Mouse (Mus musculus): Measurements from ENCODE around the gene Popdc3. TPM values are rescaled to one million over a fixed set of nuclear protein-coding genes. Genes with fewer than 3 reads are reported as not detected.

The Popdc3 gene
- polyA plus RNA-seq, 1 experiment from 2014 or later = 15.5 TPM

- 81% methylated on average over 5 of the region's 5 CpGs for WGBS (ENCODE audit: insufficient replicate concordance)
- no peaks in the 10 kb centered on the region for H3K9me3 ChIP-seq (replicated peaks; ENCODE audit: control insufficient read depth, low read length)
- H3K4me1 ChIP-seq (ENCODE audit: control insufficient read depth, insufficient read depth, low read length) = no peaks in the 10 kb centered on the region; the same call in 1 of the 2 replicates
- no peaks in the 10 kb centered on the region for H3K36me3 ChIP-seq (ENCODE audit: control insufficient read depth, insufficient read depth, low read length)
- no peak overlapping the region for H3K9ac ChIP-seq (ENCODE audit: low read depth, low read length)
- no peaks in the 10 kb centered on the region for H3K27me3 ChIP-seq (ENCODE audit: control insufficient read depth, insufficient read depth, low read length)
- no peak overlapping the region for H3K4me3 ChIP-seq (ENCODE audit: low read depth, low read length)
- ATAC-seq (replicated peaks; ENCODE audit: insufficient number of reproducible peaks, low FRiP score, low TSS enrichment) = no peak
- no peak overlapping the region for H3K4me2 ChIP-seq
- no peak overlapping the region for H3K27ac ChIP-seq (ENCODE audit: low read depth, low read length)
Measured at GRCm38 (mm10) chr10:45305173-45305572, 127.3 kb downstream of the Popdc3 start.

GRCm38 (mm10) chr10:45311129-45311528, 133.2 kb downstream of the Popdc3 start:
- H3K36me3 ChIP-seq (ENCODE audit: control insufficient read depth, insufficient read depth, low read length) = peaks cover under 1% of the 10 kb centered on the region
- no peaks in the 10 kb centered on the region for H3K9me3 ChIP-seq (replicated peaks; ENCODE audit: control insufficient read depth, low read length)
- H3K4me2 ChIP-seq = no peak overlapping the region
- H3K27ac ChIP-seq (ENCODE audit: low read depth, low read length) = no peak overlapping the region
- no peaks in the 10 kb centered on the region for H3K4me1 ChIP-seq (ENCODE audit: control insufficient read depth, insufficient read depth, low read length)
- no peaks in the 10 kb centered on the region for H3K27me3 ChIP-seq (ENCODE audit: control insufficient read depth, insufficient read depth, low read length)
- WGBS (ENCODE audit: insufficient replicate concordance) = 72% methylated on average over 5 of the region's 5 CpGs
- H3K4me3 ChIP-seq (ENCODE audit: low read depth, low read length) = no peak overlapping the region
- no peak for ATAC-seq (replicated peaks; ENCODE audit: insufficient number of reproducible peaks, low FRiP score, low TSS enrichment)
- H3K9ac ChIP-seq (ENCODE audit: low read depth, low read length) = no peak overlapping the region

GRCm38 (mm10) chr10:45311624-45312023, 133.7 kb downstream of the Popdc3 start:
- H3K9me3 ChIP-seq (replicated peaks; ENCODE audit: control insufficient read depth, low read length) = no peaks in the 10 kb centered on the region
- no peak overlapping the region for H3K4me2 ChIP-seq
- peaks cover 4% of the 10 kb centered on the region for H3K36me3 ChIP-seq (ENCODE audit: control insufficient read depth, insufficient read depth, low read length)
- 80% methylated on average over 7 of the region's 7 CpGs for WGBS (ENCODE audit: insufficient replicate concordance)
- no peak overlapping the region for H3K27ac ChIP-seq (ENCODE audit: low read depth, low read length)
- no peak for ATAC-seq (replicated peaks; ENCODE audit: insufficient number of reproducible peaks, low FRiP score, low TSS enrichment)
- no peaks in the 10 kb centered on the region for H3K27me3 ChIP-seq (ENCODE audit: control insufficient read depth, insufficient read depth, low read length)
- no peaks in the 10 kb centered on the region for H3K4me1 ChIP-seq (ENCODE audit: control insufficient read depth, insufficient read depth, low read length)
- H3K4me3 ChIP-seq (ENCODE audit: low read depth, low read length) = no peak overlapping the region
- no peak overlapping the region for H3K9ac ChIP-seq (ENCODE audit: low read depth, low read length)

- no peaks in the 10 kb centered on the region for H3K27me3 ChIP-seq (ENCODE audit: control insufficient read depth, insufficient read depth, low read length)
- ATAC-seq (replicated peaks; ENCODE audit: insufficient number of reproducible peaks, low FRiP score, low TSS enrichment) = no peak
- no peak overlapping the region for H3K27ac ChIP-seq (ENCODE audit: low read depth, low read length)
- no peaks in the 10 kb centered on the region for H3K4me1 ChIP-seq (ENCODE audit: control insufficient read depth, insufficient read depth, low read length)
- H3K4me2 ChIP-seq = no peak overlapping the region
- H3K36me3 ChIP-seq (ENCODE audit: control insufficient read depth, insufficient read depth, low read length) = peaks cover 9% of the 10 kb centered on the region
- H3K9ac ChIP-seq (ENCODE audit: low read depth, low read length) = no peak overlapping the region
- WGBS (ENCODE audit: insufficient replicate concordance) = 93% methylated on average over 16 of the region's 16 CpGs
- H3K9me3 ChIP-seq (replicated peaks; ENCODE audit: control insufficient read depth, low read length) = no peaks in the 10 kb centered on the region
- H3K4me3 ChIP-seq (ENCODE audit: low read depth, low read length) = no peak overlapping the region
Measured at GRCm38 (mm10) chr10:45314865-45315264, 137.0 kb downstream of the Popdc3 start.

GRCm38 (mm10) chr10:45318922-45319321, 141.0 kb downstream of the Popdc3 start:
- H3K4me3 ChIP-seq (ENCODE audit: low read depth, low read length) = no peak overlapping the region
- H3K36me3 ChIP-seq (ENCODE audit: control insufficient read depth, insufficient read depth, low read length) = peaks cover 9% of the 10 kb centered on the region
- no peak overlapping the region for H3K4me2 ChIP-seq
- no peaks in the 10 kb centered on the region for H3K9me3 ChIP-seq (replicated peaks; ENCODE audit: control insufficient read depth, low read length)
- H3K27me3 ChIP-seq (ENCODE audit: control insufficient read depth, insufficient read depth, low read length) = no peaks in the 10 kb centered on the region
- H3K27ac ChIP-seq (ENCODE audit: low read depth, low read length) = no peak overlapping the region
- 76% methylated on average over 5 of the region's 5 CpGs for WGBS (ENCODE audit: insufficient replicate concordance)
- no peaks in the 10 kb centered on the region for H3K4me1 ChIP-seq (ENCODE audit: control insufficient read depth, insufficient read depth, low read length)
- ATAC-seq (replicated peaks; ENCODE audit: insufficient number of reproducible peaks, low FRiP score, low TSS enrichment) = no peak; the same call in 1 of the 2 replicates
- H3K9ac ChIP-seq (ENCODE audit: low read depth, low read length) = no peak overlapping the region

- no peak overlapping the region for H3K4me2 ChIP-seq
- H3K36me3 ChIP-seq (ENCODE audit: control insufficient read depth, insufficient read depth, low read length) = peaks cover 9% of the 10 kb centered on the region
- no peak overlapping the region for H3K4me3 ChIP-seq (ENCODE audit: low read depth, low read length)
- no peaks in the 10 kb centered on the region for H3K4me1 ChIP-seq (ENCODE audit: control insufficient read depth, insufficient read depth, low read length)
- H3K9me3 ChIP-seq (replicated peaks; ENCODE audit: control insufficient read depth, low read length) = no peaks in the 10 kb centered on the region
- H3K9ac ChIP-seq (ENCODE audit: low read depth, low read length) = no peak overlapping the region
- H3K27me3 ChIP-seq (ENCODE audit: control insufficient read depth, insufficient read depth, low read length) = no peaks in the 10 kb centered on the region
- no peak for ATAC-seq (replicated peaks; ENCODE audit: insufficient number of reproducible peaks, low FRiP score, low TSS enrichment)
- no peak overlapping the region for H3K27ac ChIP-seq (ENCODE audit: low read depth, low read length)
- 74% methylated on average over 3 of the region's 3 CpGs for WGBS (ENCODE audit: insufficient replicate concordance)
Measured at GRCm38 (mm10) chr10:45320296-45320695, 142.4 kb downstream of the Popdc3 start.

- Histone ChIP-seq H3K4me1 (ENCODE audit: control insufficient read depth, insufficient read depth, low read length) (no peaks in the 10 kb centered on the region), H3K4me2 (no peak overlapping the region), H3K27me3 (ENCODE audit: control insufficient read depth, insufficient read depth, low read length) (no peaks in the 10 kb centered on the region), H3K9me3 (replicated peaks; ENCODE audit: control insufficient read depth, low read length) (no peaks in the 10 kb centered on the region), H3K36me3 (ENCODE audit: control insufficient read depth, insufficient read depth, low read length) (no peaks in the 10 kb centered on the region), H3K27ac (ENCODE audit: low read depth, low read length) (no peak overlapping the region), H3K4me3 (ENCODE audit: low read depth, low read length) (no peak overlapping the region), H3K9ac (ENCODE audit: low read depth, low read length) (no peak overlapping the region)
- 48% methylated on average over 1 of the region's 1 CpGs for WGBS (ENCODE audit: insufficient replicate concordance)
- ATAC-seq (replicated peaks; ENCODE audit: insufficient number of reproducible peaks, low FRiP score, low TSS enrichment) = no peak
Measured at GRCm38 (mm10) chr10:45324159-45324558, 146.3 kb downstream of the Popdc3 start.

- Histone ChIP-seq H3K4me1 (ENCODE audit: control insufficient read depth, insufficient read depth, low read length) (no peaks in the 10 kb centered on the region), H3K9me3 (replicated peaks; ENCODE audit: control insufficient read depth, low read length) (no peaks in the 10 kb centered on the region), H3K27me3 (ENCODE audit: control insufficient read depth, insufficient read depth, low read length) (no peaks in the 10 kb centered on the region), H3K4me2 (no peak overlapping the region), H3K4me3 (ENCODE audit: low read depth, low read length) (no peak overlapping the region), H3K9ac (ENCODE audit: low read depth, low read length) (no peak overlapping the region), H3K27ac (ENCODE audit: low read depth, low read length) (no peak overlapping the region), H3K36me3 (ENCODE audit: control insufficient read depth, insufficient read depth, low read length) (no peaks in the 10 kb centered on the region)
- no peak for ATAC-seq (replicated peaks; ENCODE audit: insufficient number of reproducible peaks, low FRiP score, low TSS enrichment)
- 78% methylated on average over 7 of the region's 7 CpGs for WGBS (ENCODE audit: insufficient replicate concordance)
Measured at GRCm38 (mm10) chr10:45328196-45329000, 150.5 kb downstream of the Popdc3 start.

GRCm38 (mm10) chr10:45334925-45335324, 157.0 kb downstream of the Popdc3 start:
- peak overlapping the region; percentile 68 for H3K4me2 ChIP-seq
- H3K27me3 ChIP-seq (ENCODE audit: control insufficient read depth, insufficient read depth, low read length) = peaks cover 3% of the 10 kb centered on the region
- peak overlapping the region; percentile 83 for H3K4me3 ChIP-seq (ENCODE audit: low read depth, low read length)
- 27% methylated on average over 7 of the region's 7 CpGs for WGBS (ENCODE audit: insufficient replicate concordance)
- H3K27ac ChIP-seq (ENCODE audit: low read depth, low read length) = peak overlapping the region; percentile 91
- no peaks in the 10 kb centered on the region for H3K36me3 ChIP-seq (ENCODE audit: control insufficient read depth, insufficient read depth, low read length)
- ATAC-seq (replicated peaks; ENCODE audit: insufficient number of reproducible peaks, low FRiP score, low TSS enrichment) = peak; percentile 43; the same call in 1 of the 2 replicates
- no peaks in the 10 kb centered on the region for H3K9me3 ChIP-seq (replicated peaks; ENCODE audit: control insufficient read depth, low read length)
- peak overlapping the region; percentile 95; the same call in 1 of the 2 replicates for H3K9ac ChIP-seq (ENCODE audit: low read depth, low read length)
- peaks cover 7% of the 10 kb centered on the region; the same call in 1 of the 2 replicates for H3K4me1 ChIP-seq (ENCODE audit: control insufficient read depth, insufficient read depth, low read length)
